Mouse (Mus musculus): Measurements from ENCODE around the gene Crls1.

- TF ChIP-seq CTCF (IDR thresholded peaks at IDR 0.05; ENCODE audit: borderline replicate concordance, extremely low read depth, insufficient read depth, insufficient read length) (no peak), POLR2A (IDR thresholded peaks at IDR 0.05; ENCODE audit: borderline replicate concordance, extremely low read depth, insufficient read depth, insufficient read length, poor library complexity, severe bottlenecking) (no peak)
These were observed 16.9 kb downstream of the Crls1 start for GRCm38 (mm10) chr2:132863325-132863724.

Measured in brain, embryonic 14.5 days (tissue).